Mouse (Mus musculus) limb, embryonic 14.5 days (tissue): ENCODE data around the gene Paqr4. TPM values are rescaled to one million over a fixed set of nuclear protein-coding genes. Genes with fewer than 3 reads are reported as not detected.

ENCODE experiments used
- ATAC-seq: fragments of 200-750 bp; cut with Nextera tagmentation; 2 replicates; pipeline ENCODE4 v1.8.0; 2017; ENCODE audit warnings: low read depth, moderate number of reproducible peaks, moderate TSS enrichment; ENCODE audit not compliant: low FRiP score
- DNase-seq: peaks from one replicate; pipeline ENCODE4 v3.0.0-alpha.2; 2015; ENCODE audit warnings: low spot score
- H3K27ac ChIP-seq: fragments of 300-500 bp; sonication (generic); replicated peaks from 2 replicates; pipeline ENCODE4 v1.5.1; 2014; ENCODE audit warnings: low read depth, mild to moderate bottlenecking, low read length, moderate library complexity, mixed read lengths
- H3K27me3 ChIP-seq: fragments of 300-500 bp; sonication (generic); 2 replicates; pipeline ENCODE4 v1.6.1; 2014; ENCODE audit warnings: low read length, mixed read lengths; ENCODE audit not compliant: control insufficient read depth, insufficient read depth
- H3K36me3 ChIP-seq: fragments of 300-500 bp; sonication (generic); 2 replicates; pipeline ENCODE4 v1.6.1; 2014; ENCODE audit warnings: mild to moderate bottlenecking, low read length, moderate library complexity, mixed read lengths; ENCODE audit not compliant: control insufficient read depth, insufficient read depth
- H3K4me1 ChIP-seq: fragments of 300-500 bp; sonication (generic); 2 replicates; pipeline ENCODE4 v1.6.1; 2014; ENCODE audit warnings: antibody characterized with exemption, low read length, mixed read lengths; ENCODE audit not compliant: control insufficient read depth, insufficient read depth
- H3K4me2 ChIP-seq: fragments of 300-500 bp; sonication (generic); replicated peaks from 2 replicates; pipeline ENCODE4 v1.6.1; 2014; ENCODE audit warnings: low read depth, mild to moderate bottlenecking, low read length, moderate library complexity; ENCODE audit not compliant: severe bottlenecking
- H3K4me3 ChIP-seq: fragments of 300-500 bp; sonication (generic); replicated peaks from 2 replicates; pipeline ENCODE4 v1.5.1; 2014; ENCODE audit warnings: low read length
- H3K9ac ChIP-seq: fragments of 300-500 bp; sonication (generic); 2 replicates; pipeline ENCODE4 v1.6.1; 2014; ENCODE audit warnings: mild to moderate bottlenecking, low read depth, low read length, moderate library complexity; ENCODE audit not compliant: severe bottlenecking
- H3K9me3 ChIP-seq: fragments of 300-500 bp; sonication (generic); 2 replicates; pipeline ENCODE4 v1.6.1; 2016; ENCODE audit warnings: low read length; ENCODE audit not compliant: control insufficient read depth
- POLR2A ChIP-seq: fragments of 200-500 bp; IDR thresholded peaks from 2 replicates; pipeline ENCODE4 v1.8.0; 2012; ENCODE audit warnings: inconsistent platforms, mild to moderate bottlenecking, moderate library complexity, borderline replicate concordance; ENCODE audit not compliant: insufficient read depth, insufficient read length; ENCODE audit errors: extremely low read depth
- WGBS: fragments of 180-500 bp; shearing (Covaris S2); extraction: QIAGEN DNeasy Blood & Tissue Kit; methylation state at CpG from one replicate; pipeline ENCODE4 v1.1.7; 2014; 5-methylcytosine and 5-hydroxymethylcytosine counted together
- polyA plus RNA-seq, 2 experiments: library from polyadenylated mRNA; depleted of rRNA in 1 of 2; stranded (reverse) in 1 of 2; unstranded in 1 of 2; fragments of >200 nt; fragmentation: Nextera tagmentation in 1 of 2; extraction: Ambion mirVana in 1 of 2; gene quantifications; 2 replicates each; pipeline versions ENCODE4 v1.2.1 to v1.2.3; 2012 to 2014

Paqr4 gene
- polyA plus RNA-seq, 2 experiments = 9.7 to 17.3 TPM

DNA sequence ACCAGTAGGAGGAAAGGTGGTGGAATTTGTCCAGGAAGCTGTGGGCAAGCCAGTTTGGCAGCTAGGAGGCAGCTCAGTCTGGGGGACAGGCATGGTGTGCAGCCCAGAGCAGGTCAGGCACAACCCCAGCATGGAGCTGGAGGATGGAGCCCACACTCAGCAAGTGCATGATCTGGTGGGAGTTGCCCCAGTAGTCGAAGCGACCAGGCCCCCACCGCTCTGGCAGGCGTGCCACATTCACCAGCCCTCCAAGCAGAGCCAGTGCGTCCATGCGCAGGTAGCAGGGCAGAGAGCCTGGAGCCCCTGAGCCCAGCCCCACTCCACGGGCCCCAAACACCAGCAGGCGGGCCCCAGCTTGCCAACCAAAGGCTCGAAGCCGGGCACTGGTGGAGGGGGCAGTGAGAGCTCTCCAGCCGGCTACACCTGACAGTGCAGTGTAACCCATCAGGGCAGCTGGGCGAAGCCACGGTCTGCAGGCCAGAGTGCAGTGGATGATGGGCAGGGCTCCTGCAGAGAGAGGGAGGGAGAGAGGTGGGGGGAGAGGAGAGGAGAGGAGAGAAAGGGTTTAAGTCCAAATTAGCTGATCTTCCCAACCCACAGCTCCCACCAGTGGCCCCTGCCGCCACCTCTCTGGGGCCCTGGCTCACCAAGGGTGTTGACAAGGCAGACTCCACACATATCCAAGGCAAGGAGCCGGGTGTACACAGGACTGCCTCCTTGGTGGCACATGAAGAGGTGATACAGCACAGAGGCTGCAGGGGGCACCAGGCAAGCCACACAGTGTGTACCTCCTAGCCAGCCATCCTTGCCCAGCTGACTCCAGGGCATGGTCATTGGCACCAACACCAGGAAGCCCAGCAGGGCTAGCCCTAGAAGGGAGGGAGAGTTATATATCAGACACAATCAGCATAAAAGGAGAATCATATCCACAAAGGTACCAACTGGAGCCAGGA lies 2.9 kb downstream of the Paqr4 start:
- Histone ChIP-seq H3K27ac (no peak overlapping the region), H3K9ac (no peak overlapping the region), H3K4me3 (no peak overlapping the region), H3K9me3 (no peaks in the 10 kb centered on the region), H3K27me3 (peaks cover 42% of the 10 kb centered on the region), H3K4me1 (peaks cover 19% of the 10 kb centered on the region), H3K4me2 (no peak overlapping the region), H3K36me3 (0 out of 2 replicates have a peak, but pooled peaks cover 9% of the 10 kb centered on the region)
- WGBS = 64% methylated on average over 15 of the region's 15 CpGs
- DNase-seq (no peak), ATAC-seq (no peak)
- no peak for TF ChIP-seq POLR2A

DNA sequence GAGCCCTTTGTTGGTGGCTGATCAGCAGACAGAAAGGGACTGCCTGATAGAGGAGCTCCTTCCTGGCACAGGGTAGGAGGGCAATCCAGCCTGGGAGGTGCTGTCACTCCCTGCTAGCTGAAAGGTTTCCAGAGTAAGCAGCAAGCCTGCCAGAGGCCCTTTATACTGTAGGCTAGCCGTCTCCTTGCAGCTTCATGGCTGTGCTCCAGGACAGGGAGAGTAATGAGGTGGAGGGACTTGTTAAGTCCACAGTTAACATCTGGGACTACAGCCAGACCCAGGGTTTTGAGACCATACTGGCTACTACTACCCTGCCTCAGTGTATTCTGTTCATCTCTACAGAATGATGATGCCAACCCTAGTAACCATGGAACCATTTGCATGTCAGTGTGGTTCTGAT lies 6.3 kb downstream of the Paqr4 start:
- no peak overlapping the region for H3K9ac ChIP-seq
- peaks cover 11% of the 10 kb centered on the region; the same call in 1 of the 2 replicates for H3K27me3 ChIP-seq
- 0 out of 2 replicates have a peak, but pooled peaks have one; percentile 13 for ATAC-seq
- H3K4me2 ChIP-seq = no peak overlapping the region
- peaks cover 4% of the 10 kb centered on the region for H3K4me1 ChIP-seq
- H3K4me3 ChIP-seq = no peak overlapping the region
- peak; percentile 33 for DNase-seq
- TF ChIP-seq POLR2A = no peak
- 0 out of 2 replicates have a peak, but pooled peaks cover 9% of the 10 kb centered on the region for H3K36me3 ChIP-seq
- no peaks in the 10 kb centered on the region for H3K9me3 ChIP-seq
- no peak overlapping the region for H3K27ac ChIP-seq
- 67% methylated on average over 1 of the region's 1 CpGs for WGBS

DNA sequence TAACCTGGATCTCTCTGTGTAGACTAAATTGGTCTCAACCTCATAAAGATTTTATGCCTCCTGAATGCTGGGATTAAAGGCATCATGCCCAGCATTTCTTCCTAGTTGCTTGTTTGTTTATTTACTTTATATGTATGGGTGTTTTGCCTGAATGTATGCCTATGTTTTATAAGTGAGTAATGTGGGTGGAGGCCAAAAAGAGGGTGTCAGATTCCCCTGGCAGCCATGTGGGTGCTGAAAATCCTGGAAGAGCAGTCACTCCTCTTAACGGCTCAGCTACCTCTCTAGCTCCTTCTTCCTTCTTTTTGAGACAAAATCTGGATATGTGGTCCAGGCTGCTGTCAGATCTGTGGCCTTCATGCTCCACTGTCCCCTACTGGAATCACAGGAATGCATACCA lies 10.2 kb downstream of the Paqr4 start:
- no peak for DNase-seq
- no peaks in the 10 kb centered on the region for H3K9me3 ChIP-seq
- no peak overlapping the region for H3K27ac ChIP-seq
- H3K4me1 ChIP-seq = peaks cover 5% of the 10 kb centered on the region; the same call in 1 of the 2 replicates
- ATAC-seq = no peak
- WGBS = 27% methylated on average over 1 of the region's 1 CpGs
- H3K4me2 ChIP-seq = no peak overlapping the region
- TF ChIP-seq POLR2A = no peak
- no peaks in the 10 kb centered on the region for H3K27me3 ChIP-seq
- 0 out of 2 replicates have a peak, but pooled peaks cover 9% of the 10 kb centered on the region for H3K36me3 ChIP-seq
- H3K4me3 ChIP-seq = no peak overlapping the region
- no peak overlapping the region for H3K9ac ChIP-seq

DNA sequence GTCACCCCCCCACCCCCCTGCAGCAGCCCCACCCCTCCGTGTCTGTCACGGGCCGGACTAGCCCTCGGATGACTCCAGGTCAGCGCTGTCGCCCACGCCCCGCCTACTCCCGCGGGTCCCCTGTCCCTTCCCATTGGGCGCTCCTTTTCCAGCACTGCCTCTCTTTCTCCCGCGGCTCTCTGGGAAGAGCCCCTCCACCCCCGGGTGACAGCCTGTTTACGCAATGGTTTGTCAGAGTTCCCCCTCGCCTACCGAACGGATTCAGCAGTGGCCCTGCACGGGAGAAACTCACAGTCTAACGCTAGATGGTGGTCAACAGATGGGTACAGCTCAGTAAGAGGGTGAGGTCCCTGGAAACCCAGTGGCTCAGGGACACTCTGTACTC lies 13.9 kb downstream of the Paqr4 start:
- peak overlapping the region; percentile 87 for H3K4me3 ChIP-seq
- under 1% methylated on average over 15 of the region's 20 CpGs for WGBS
- TF ChIP-seq POLR2A = no peak
- ATAC-seq (peak; percentile 77), DNase-seq (peak; percentile 79)
- peak overlapping the region; percentile 75 for H3K9ac ChIP-seq
- peak overlapping the region; percentile 61; the same call in 1 of the 2 replicates for H3K27ac ChIP-seq
- no peaks in the 10 kb centered on the region for H3K9me3 ChIP-seq
- H3K4me2 ChIP-seq = peak overlapping the region; percentile 79
- H3K36me3 ChIP-seq = no peaks in the 10 kb centered on the region
- peaks cover 6% of the 10 kb centered on the region; the same call in 1 of the 2 replicates for H3K4me1 ChIP-seq
- no peaks in the 10 kb centered on the region for H3K27me3 ChIP-seq

DNA sequence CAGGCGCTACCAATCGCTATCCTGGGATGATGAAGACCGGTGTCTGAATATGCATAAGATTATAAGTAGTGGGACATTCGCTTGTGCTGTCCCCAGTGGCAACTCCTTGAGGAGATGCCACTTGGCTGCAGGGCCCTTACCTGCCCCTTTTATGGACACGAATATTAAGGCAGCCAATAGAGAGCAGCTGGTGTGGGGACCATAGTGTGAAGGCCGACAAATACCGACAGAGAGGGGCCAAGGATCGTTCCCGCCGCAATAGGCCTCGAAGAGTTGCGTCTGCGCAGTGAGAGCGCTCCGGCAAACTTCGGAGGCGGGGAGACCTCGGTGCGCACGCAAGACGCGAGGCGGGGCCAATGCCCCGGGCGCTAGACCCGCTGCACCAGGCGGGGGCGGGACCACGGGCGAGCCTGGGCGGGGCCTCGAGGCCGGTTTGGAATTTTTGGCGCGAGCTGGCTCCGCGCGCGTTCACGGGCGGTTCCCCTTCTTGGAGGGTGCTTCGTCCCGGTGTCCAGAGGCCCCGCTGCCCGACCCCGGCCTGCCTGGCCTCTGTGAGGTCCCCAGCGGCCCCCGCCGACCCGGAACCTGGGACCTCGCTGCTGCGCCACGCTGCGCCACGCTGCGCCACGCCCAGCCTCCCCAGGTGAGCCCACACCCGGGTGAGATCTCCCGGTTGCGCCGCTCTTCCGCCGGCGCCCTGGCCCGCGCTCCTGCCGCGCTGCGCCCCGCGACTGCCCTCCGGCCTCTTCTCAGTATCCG lies 14.5 kb downstream of the Paqr4 start, which contains the start of gene Pkmyt1:
Pkmyt1 (plus strand) TSS at position 338 of the 759 bp plus-strand sequence.
- WGBS = under 1% methylated on average over 69 of the region's 73 CpGs
- peak within 1 kb of the TSS; percentile 75 for H3K9ac ChIP-seq
- H3K27ac ChIP-seq = peak within 1 kb of the TSS; percentile 61
- DNase-seq (peak; percentile 95), ATAC-seq (peak; percentile 94)
- peak within 1 kb of the TSS; percentile 79 for H3K4me2 ChIP-seq
- peak; percentile 56; the same call in 1 of the 2 replicates for TF ChIP-seq POLR2A
- H3K36me3 ChIP-seq = no peaks in the 10 kb centered on the region
- no peaks in the 10 kb centered on the region for H3K27me3 ChIP-seq
- H3K4me3 ChIP-seq = peak within 1 kb of the TSS; percentile 87
- no peaks in the 10 kb centered on the region for H3K9me3 ChIP-seq
- peaks cover 6% of the 10 kb centered on the region; the same call in 1 of the 2 replicates for H3K4me1 ChIP-seq
